Mouse (Mus musculus) midbrain, embryonic 11.5 days (tissue): ENCODE results near the gene Tnnt3. TPM values are rescaled to one million over a fixed set of nuclear protein-coding genes. Genes with fewer than 3 reads are reported as not detected.
A peak's percentile ranks its signal among the peaks of the same experiment; 100 is the strongest.

Experiments used
- ATAC-seq: fragments of 200-750 bp; cut with Nextera tagmentation; 2 replicates; pipeline ENCODE4 v1.8.0; 2017; ENCODE audit warnings: moderate TSS enrichment, moderate library complexity; ENCODE audit not compliant: low FRiP score
- DNase-seq: peaks from one replicate; pipeline ENCODE4 v3.0.0; 2015; ENCODE audit warnings: low spot score; ENCODE audit errors: missing footprints
- H3K27ac ChIP-seq: fragments of 300-500 bp; sonication (generic); 2 replicates; pipeline ENCODE4 v1.5.1; 2014; ENCODE audit warnings: low read depth, low read length
- H3K27me3 ChIP-seq: fragments of 300-500 bp; sonication (generic); 2 replicates; pipeline ENCODE4 v1.6.1; 2014; ENCODE audit warnings: mild to moderate bottlenecking, low read length, moderate library complexity, mixed read lengths; ENCODE audit not compliant: control insufficient read depth, insufficient read depth
- H3K36me3 ChIP-seq: fragments of 300-500 bp; sonication (generic); 2 replicates; pipeline ENCODE4 v1.6.1; 2014; ENCODE audit warnings: mild to moderate bottlenecking, low read length, moderate library complexity, mixed read lengths; ENCODE audit not compliant: control insufficient read depth, insufficient read depth
- H3K4me1 ChIP-seq: fragments of 300-500 bp; sonication (generic); 2 replicates; pipeline ENCODE4 v1.6.1; 2014; ENCODE audit warnings: low read length; ENCODE audit not compliant: control insufficient read depth, insufficient read depth
- H3K4me2 ChIP-seq: fragments of 300-500 bp; sonication (generic); 2 replicates; pipeline ENCODE4 v1.6.1; 2014; ENCODE audit warnings: mild to moderate bottlenecking, moderate library complexity
- H3K4me3 ChIP-seq: fragments of 300-500 bp; sonication (generic); 2 replicates; pipeline ENCODE4 v1.5.1; 2014; ENCODE audit warnings: low read depth, low read length
- H3K9ac ChIP-seq: fragments of 300-500 bp; sonication (generic); 2 replicates; pipeline ENCODE4 v1.6.1; 2014; ENCODE audit warnings: low read length
- H3K9me3 ChIP-seq: fragments of 300-500 bp; sonication (generic); 2 replicates; pipeline ENCODE4 v1.6.1; 2016; ENCODE audit warnings: low read length; ENCODE audit not compliant: control insufficient read depth
- WGBS: fragments of 180-500 bp; shearing (Covaris S2); extraction: QIAGEN DNeasy Blood & Tissue Kit; methylation state at CpG from one replicate; pipeline ENCODE4 v1.1.7; 2014; 5-methylcytosine and 5-hydroxymethylcytosine counted together
- polyA plus RNA-seq: library from polyadenylated mRNA; unstranded; fragments of >200 nt; fragmentation: Nextera tagmentation; extraction: Ambion mirVana; gene quantifications from 2 replicates; pipeline ENCODE4 v1.2.1, GENCODE M21; 2014

Gene Tnnt3
- polyA plus RNA-seq, 1 experiment from 2014 or later: 2.0 TPM

- peaks cover 21% of the 10 kb centered on the region for H3K4me1 ChIP-seq
- no peak overlapping the region for H3K27ac ChIP-seq
- no peak overlapping the region for H3K4me2 ChIP-seq
- DNase-seq (peak; percentile 84), ATAC-seq (no peak)
- H3K36me3 ChIP-seq: no peaks in the 10 kb centered on the region
- H3K9me3 ChIP-seq: no peaks in the 10 kb centered on the region
- WGBS: 62% methylated on average over 17 of the region's 17 CpGs
- H3K9ac ChIP-seq: no peak overlapping the region; the same call in 1 of the 2 replicates
- no peaks in the 10 kb centered on the region for H3K27me3 ChIP-seq
- no peak overlapping the region for H3K4me3 ChIP-seq
Observed at GRCm38 (mm10) chr7:142523200-142523990, 24.8 kb downstream of the Tnnt3 start.

- ATAC-seq: peak; percentile 46; the same call in 1 of the 2 replicates
- Histone ChIP-seq H3K27ac (peak overlapping the region; percentile 65), H3K36me3 (no peaks in the 10 kb centered on the region), H3K9me3 (no peaks in the 10 kb centered on the region), H3K4me1 (peaks cover 21% of the 10 kb centered on the region), H3K4me3 (no peak overlapping the region), H3K4me2 (no peak overlapping the region), H3K9ac (peak overlapping the region; percentile 47), H3K27me3 (no peaks in the 10 kb centered on the region)
- 27% methylated on average over 13 of the region's 13 CpGs for WGBS
- peak; percentile 93 for DNase-seq
Observed at GRCm38 (mm10) chr7:142525342-142526178, 26.9 kb downstream of the Tnnt3 start.

GRCm38 (mm10) chr7:142529350-142529749, 30.7 kb downstream of the Tnnt3 start:
- Histone ChIP-seq H3K9me3 (no peaks in the 10 kb centered on the region), H3K9ac (no peak overlapping the region), H3K4me3 (no peak overlapping the region), H3K4me2 (no peak overlapping the region), H3K36me3 (no peaks in the 10 kb centered on the region), H3K27me3 (no peaks in the 10 kb centered on the region), H3K27ac (no peak overlapping the region), H3K4me1 (peaks cover 26% of the 10 kb centered on the region)
- no peak for ATAC-seq
- DNase-seq: no peak
- WGBS: 80% methylated on average over 10 of the region's 10 CpGs

GRCm38 (mm10) chr7:142531973-142532521, 33.4 kb downstream of the Tnnt3 start:
- H3K4me2 ChIP-seq: no peak overlapping the region
- peak; percentile 28 for ATAC-seq

GRCm38 (mm10) chr7:142532671-142533058, 34.0 kb downstream of the Tnnt3 start, which contains the start of gene Mrpl23:
Gene Mrpl23 (plus strand): TSS chr7:142532686.
- peak within 1 kb of the TSS; percentile 70 for H3K4me3 ChIP-seq
- H3K9me3 ChIP-seq: no peaks in the 10 kb centered on the region
- peak within 1 kb of the TSS; percentile 57 for H3K9ac ChIP-seq
- H3K27ac ChIP-seq: peak within 1 kb of the TSS; percentile 75; the same call in 1 of the 2 replicates
- no peaks in the 10 kb centered on the region for H3K27me3 ChIP-seq
- peaks cover 11% of the 10 kb centered on the region for H3K4me1 ChIP-seq
- H3K4me2 ChIP-seq: peak within 1 kb of the TSS; percentile 71
- ATAC-seq: peak; percentile 74
- DNase-seq: no peak
- 8% methylated on average over 17 of the region's 17 CpGs for whole genome bisulfite sequencing
- H3K36me3 ChIP-seq: peaks cover 3% of the 10 kb centered on the region; the same call in 1 of the 2 replicates

More at GRCm38 (mm10) chr7:142531973-142532521, 33.4 kb downstream of the Tnnt3 start:
- H3K9ac ChIP-seq: peak overlapping the region; percentile 57; the same call in 1 of the 2 replicates
- no peaks in the 10 kb centered on the region for H3K9me3 ChIP-seq
- peaks cover 11% of the 10 kb centered on the region for H3K4me1 ChIP-seq
- H3K4me3 ChIP-seq: no peak overlapping the region
- no peak for DNase-seq
- no peak overlapping the region for H3K27ac ChIP-seq
- H3K36me3 ChIP-seq: peaks cover 3% of the 10 kb centered on the region; the same call in 1 of the 2 replicates
- H3K27me3 ChIP-seq: no peaks in the 10 kb centered on the region
- WGBS: 85% methylated on average over 4 of the region's 4 CpGs

- Histone ChIP-seq H3K27me3 (no peaks in the 10 kb centered on the region), H3K36me3 (peaks cover 3% of the 10 kb centered on the region; the same call in 1 of the 2 replicates), H3K4me3 (peak overlapping the region; percentile 70), H3K4me1 (peaks cover 14% of the 10 kb centered on the region), H3K4me2 (peak overlapping the region; percentile 71), H3K9me3 (no peaks in the 10 kb centered on the region), H3K27ac (peak overlapping the region; percentile 75; the same call in 1 of the 2 replicates), H3K9ac (peak overlapping the region; percentile 57)
- ATAC-seq (peak; percentile 90), DNase-seq (peak; percentile 99)
- 1% methylated on average over 36 of the region's 44 CpGs for WGBS
Observed at GRCm38 (mm10) chr7:142533059-142533855, 34.6 kb downstream of the Tnnt3 start.

- Histone ChIP-seq H3K36me3 (peaks cover 3% of the 10 kb centered on the region; the same call in 1 of the 2 replicates), H3K27me3 (no peaks in the 10 kb centered on the region), H3K9me3 (no peaks in the 10 kb centered on the region), H3K27ac (no peak overlapping the region), H3K4me2 (no peak overlapping the region), H3K4me3 (no peak overlapping the region), H3K4me1 (peaks cover 25% of the 10 kb centered on the region), H3K9ac (no peak overlapping the region)
- WGBS: 90% methylated on average over 4 of the region's 4 CpGs
- no peak for DNase-seq
- no peak for ATAC-seq
Observed at GRCm38 (mm10) chr7:142535116-142535515, 36.5 kb downstream of the Tnnt3 start.

GRCm38 (mm10) chr7:142535832-142536231, 37.2 kb downstream of the Tnnt3 start:
- Histone ChIP-seq H3K4me3 (no peak overlapping the region), H3K4me2 (no peak overlapping the region), H3K27me3 (no peaks in the 10 kb centered on the region), H3K9me3 (no peaks in the 10 kb centered on the region), H3K27ac (no peak overlapping the region), H3K4me1 (peaks cover 25% of the 10 kb centered on the region), H3K36me3 (peaks cover 5% of the 10 kb centered on the region), H3K9ac (no peak overlapping the region)
- ATAC-seq: no peak
- no peak for DNase-seq
- WGBS: 98% methylated on average over 5 of the region's 5 CpGs
